Comparison of ENCODE assay signal across 9 mouse cellular contexts in genomic region chr3:102676946-102677534, GRCm38 (mm10). TPM values are rescaled to one million over a fixed set of nuclear protein-coding genes. Genes with fewer than 3 reads are reported as not detected.
A peak's percentile ranks its signal among the peaks of the same experiment; 100 is the strongest.
DNase-seq lines count a peak whose midpoint lies in the region; ATAC-seq and TF ChIP-seq lines count a peak whose summit lies in the region.
"Had no signal": no experiment of that assay in that cellular context is flagged by ENCODE, and none has a peak within 500 bp of the region (broad histone marks: within the 10 kb centered on the region; RNA-seq: fewer than 3 reads in every experiment).

No protein-coding gene starts in this region.

- H3K79me2 ChIP-seq in heart, adult 2 months (replicated peaks; ENCODE audit: control insufficient read depth, insufficient read depth, low read length), result no peaks in the 10 kb centered on the region

- H3K36me3 ChIP-seq in hindbrain, embryonic 14.5 days (replicated peaks; ENCODE audit: control insufficient read depth, insufficient read depth), result no peaks in the 10 kb centered on the region
- H3K36me3 ChIP-seq in hindbrain, embryonic 13.5 days, result no peaks in the 10 kb centered on the region
- H3K36me3 ChIP-seq in heart, adult 2 months (ENCODE audit: control insufficient read depth, insufficient read depth, low read length), result no peaks in the 10 kb centered on the region
- H3K36me3 ChIP-seq: limb, embryonic 15.5 days had no signal

- no peak overlapping the region for H3K27ac ChIP-seq in hindbrain, embryonic 14.5 days
- H3K27ac ChIP-seq in hindbrain, embryonic 13.5 days, result no peak overlapping the region
- no peak overlapping the region for H3K27ac ChIP-seq in heart, adult 2 months
- H3K27ac ChIP-seq: limb, embryonic 15.5 days had no signal

- ATAC-seq in hindbrain, embryonic 14.5 days (ENCODE audit: low FRiP score), result no peak
- no peak for ATAC-seq in hindbrain, embryonic 13.5 days (ENCODE audit: low FRiP score)

- no peaks in the 10 kb centered on the region for H3K27me3 ChIP-seq in hindbrain, embryonic 14.5 days (ENCODE audit: control insufficient read depth, insufficient read depth, low read length)
- no peaks in the 10 kb centered on the region for H3K27me3 ChIP-seq in hindbrain, embryonic 13.5 days
- H3K27me3 ChIP-seq in heart, adult 2 months (ENCODE audit: control insufficient read depth, insufficient read depth, low read length), result no peaks in the 10 kb centered on the region
- H3K27me3 ChIP-seq: limb, embryonic 15.5 days had no signal

- no peaks in the 10 kb centered on the region for H3K4me1 ChIP-seq in hindbrain, embryonic 14.5 days (replicated peaks; ENCODE audit: control insufficient read depth, insufficient read depth, low read length)
- no peaks in the 10 kb centered on the region for H3K4me1 ChIP-seq in hindbrain, embryonic 13.5 days (replicated peaks)
- no peaks in the 10 kb centered on the region; the same call in 1 of the 2 replicates for H3K4me1 ChIP-seq in heart, adult 2 months (ENCODE audit: control insufficient read depth, insufficient read depth, low read length)

- peak; percentile 42 for DNase-seq in hindbrain, embryonic 14.5 days (ENCODE audit: low spot score)
- peak; percentile 35 for DNase-seq in cerebellum, adult 11 months
- DNase-seq in layer of hippocampus, adult 18-20 months (ENCODE audit: low spot score in 2 of 2), result peak; percentile 86 to 87
- DNase-seq in lung, postnatal 10 days, result peak; percentile 31
- DNase-seq in heart, adult 2 months, result no peak
- DNase-seq in heart, postnatal 36 days, result no peak
- no peak for DNase-seq in adrenal gland, postnatal 4 days (ENCODE audit: low spot score in 2 of 2)

- H3K9me3 ChIP-seq in hindbrain, embryonic 14.5 days (ENCODE audit: control insufficient read depth, low read length), result no peaks in the 10 kb centered on the region
- no peaks in the 10 kb centered on the region for H3K9me3 ChIP-seq in hindbrain, embryonic 13.5 days
- H3K9me3 ChIP-seq: limb, embryonic 15.5 days had no signal

- no peak for TF ChIP-seq POLR2A in heart, adult 2 months (IDR thresholded peaks at IDR 0.05; ENCODE audit: insufficient read depth, low read depth, low read length)

- no peak for TF ChIP-seq CTCF in heart, adult 2 months (IDR thresholded peaks at IDR 0.05)

- 83% methylated on average over 7 of the region's 7 CpGs for WGBS in hindbrain, embryonic 14.5 days
- 82% methylated on average over 7 of the region's 7 CpGs for WGBS in hindbrain, embryonic 13.5 days
- 67% methylated on average over 7 of the region's 7 CpGs for WGBS in heart, adult 2 months

- intact Hi-C loops in heart, adult 2 months (cut with DNase I), result no loop called here
- intact Hi-C loops in heart, postnatal 36 days (cut with DNase I), result no loop called here

- H3K4me3 ChIP-seq in hindbrain, embryonic 14.5 days (replicated peaks; ENCODE audit: low read length), result no peak overlapping the region
- no peak overlapping the region for H3K4me3 ChIP-seq in hindbrain, embryonic 13.5 days
- no peak overlapping the region for H3K4me3 ChIP-seq in heart, adult 2 months
- H3K4me3 ChIP-seq: limb, embryonic 15.5 days had no signal

- no peak for TF ChIP-seq EP300 in heart, adult 2 months (IDR thresholded peaks at IDR 0.05; ENCODE audit: insufficient read depth, low read depth, low read length)

- H3K4me2 ChIP-seq in hindbrain, embryonic 14.5 days (replicated peaks), result no peak overlapping the region
- no peak overlapping the region for H3K4me2 ChIP-seq in hindbrain, embryonic 13.5 days
- H3K4me2 ChIP-seq: limb, embryonic 15.5 days had no signal

- H3K9ac ChIP-seq in hindbrain, embryonic 14.5 days, result no peak overlapping the region
- no peak overlapping the region for H3K9ac ChIP-seq in hindbrain, embryonic 13.5 days
- H3K9ac ChIP-seq in heart, adult 2 months (ENCODE audit: low read depth, low read length), result no peak overlapping the region
- H3K9ac ChIP-seq: limb, embryonic 15.5 days had no signal

RNA-seq across cellular contexts. Expression of gene Tspan2, which starts 57.3 kb away (rescaled TPM):
- 15.4 and 16.1 TPM in 2 replicates for polyA plus RNA-seq in hindbrain, embryonic 14.5 days (2014; fragmentation: Nextera tagmentation; extraction: Ambion mirVana)
- 7.5 and 8.6 TPM in 2 replicates for polyA plus RNA-seq in hindbrain, embryonic 13.5 days (2015; fragmentation: Nextera tagmentation; extraction: Ambion mirVana)
- total RNA-seq in layer of hippocampus, adult 18-20 months (2021), result 10 to 100 TPM; 52.5 to 66.4 TPM
- 1 to 10 TPM; 8.4 to 9.4 TPM for total RNA-seq in heart, adult 2 months (2021)
- 4.2 and 9.8 TPM in 2 replicates for polyA plus RNA-seq in heart, adult 2 months (2012; rRNA removed)
- 10 to 100 TPM; 13.2 to 15.0 TPM for total RNA-seq in heart, postnatal 36 days (2021)
- total RNA-seq in adrenal gland, postnatal 4 days (2021), result 10 to 100 TPM; 15.3 to 19.9 TPM

Comparison
In these comparisons a context has a peak if more than half of its experiments do, and no peak if none do; other contexts are left out.
1. DNase-seq: peak in hindbrain, embryonic 14.5 days (single experiment), cerebellum, adult 11 months (single experiment), layer of hippocampus, adult 18-20 months (2 of 2) and lung, postnatal 10 days (single experiment); none in heart, adult 2 months (0 of 2), heart, postnatal 36 days (0 of 2) and adrenal gland, postnatal 4 days (0 of 2).